Mouse (Mus musculus) hindbrain, embryonic 10.5 days (tissue): ENCODE data around the gene Skp2. TPM values are rescaled to one million over a fixed set of nuclear protein-coding genes. Genes with fewer than 3 reads are reported as not detected.

Experiments
- DNase-seq: peaks from one replicate; pipeline ENCODE4 v3.0.0-alpha.2; 2017; ENCODE audit warnings: low spot score
- H3K27ac ChIP-seq: fragments of 300-500 bp; sonication (generic); 2 replicates; pipeline ENCODE4 v1.5.1; 2016; ENCODE audit warnings: mild to moderate bottlenecking, moderate library complexity
- H3K27me3 ChIP-seq: fragments of 300-500 bp; sonication (generic); 2 replicates; pipeline ENCODE4 v1.6.1; 2016; ENCODE audit warnings: mild to moderate bottlenecking; ENCODE audit not compliant: poor library complexity, insufficient read depth, severe bottlenecking
- H3K36me3 ChIP-seq: fragments of 300-500 bp; sonication (generic); 2 replicates; pipeline ENCODE4 v1.6.1; 2016; ENCODE audit warnings: mild to moderate bottlenecking, moderate library complexity
- H3K4me1 ChIP-seq: fragments of 300-500 bp; sonication (generic); replicated peaks from 2 replicates; pipeline ENCODE4 v1.6.1; 2016; ENCODE audit warnings: mild to moderate bottlenecking
- H3K4me3 ChIP-seq: fragments of 300-500 bp; sonication (generic); 2 replicates; pipeline ENCODE4 v1.5.1; 2016; ENCODE audit warnings: mild to moderate bottlenecking, moderate library complexity
- H3K9me3 ChIP-seq: fragments of 300-500 bp; sonication (generic); 2 replicates; pipeline ENCODE4 v1.6.1; 2016; ENCODE audit warnings: mild to moderate bottlenecking, moderate library complexity
- WGBS: fragments of 180-500 bp; shearing (Covaris S2); methylation state at CpG from one replicate; pipeline ENCODE4 v1.1.7; 2016; 5-methylcytosine and 5-hydroxymethylcytosine counted together
- polyA plus RNA-seq: library from polyadenylated mRNA; unstranded; fragments of >200 nt; fragmentation: Nextera tagmentation; extraction: Ambion mirVana; gene quantifications from 2 replicates; pipeline ENCODE4 v1.2.1, GENCODE M21; 2016

Gene Skp2
- polyA plus RNA-seq, 1 experiment from 2014 or later, result 85.2 TPM

DNA sequence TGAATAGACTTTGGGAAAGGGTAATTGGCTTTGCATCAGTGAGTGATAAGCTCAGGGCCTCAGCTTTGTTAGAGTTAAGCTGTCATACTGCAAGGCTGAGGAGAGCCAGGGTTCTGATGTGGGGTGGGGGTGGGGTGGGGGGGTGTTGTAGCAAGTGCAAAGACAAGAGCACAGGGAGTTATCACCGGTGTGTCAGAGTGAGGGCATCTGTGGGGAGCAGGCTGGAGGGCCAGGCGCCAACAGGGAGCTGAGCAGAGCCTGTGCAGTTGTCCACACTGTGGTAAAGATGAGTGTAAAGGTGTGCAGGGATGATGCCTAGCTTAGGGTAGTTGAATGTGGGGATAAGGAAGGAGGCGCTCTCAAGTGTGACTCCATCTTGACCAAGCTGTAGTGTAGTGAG, 73.9 kb downstream of the Skp2 start:
- Histone ChIP-seq H3K36me3 (peaks cover 17% of the 10 kb centered on the region), H3K27ac (no peak overlapping the region), H3K4me1 (peaks cover 15% of the 10 kb centered on the region), H3K4me3 (no peak overlapping the region), H3K9me3 (no peaks in the 10 kb centered on the region), H3K27me3 (no peaks in the 10 kb centered on the region)
- no peak for DNase-seq
- 82% methylated on average over 3 of the region's 3 CpGs for WGBS

DNA sequence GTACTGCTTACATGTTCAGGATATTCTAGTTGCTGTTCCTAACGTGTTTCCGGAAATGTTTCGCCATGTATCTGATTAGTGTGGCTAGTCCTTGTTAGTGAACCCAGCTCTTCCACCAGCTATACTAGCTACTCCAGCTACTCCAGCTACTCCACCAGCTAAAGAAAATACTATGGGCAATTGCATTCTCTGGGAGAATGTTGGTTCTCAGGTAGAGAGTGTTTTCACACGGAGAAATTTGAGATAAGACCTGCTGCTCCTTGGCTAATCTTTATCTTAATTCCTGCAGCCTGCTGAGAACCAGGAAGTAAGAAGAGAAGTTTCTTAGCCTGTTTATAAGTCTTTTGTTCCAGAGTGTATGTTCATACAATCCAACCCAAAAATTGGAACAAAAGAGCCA, 75.0 kb downstream of the Skp2 start:
- peaks cover 17% of the 10 kb centered on the region for H3K4me1 ChIP-seq
- peaks cover 11% of the 10 kb centered on the region for H3K36me3 ChIP-seq
- H3K27ac ChIP-seq, result no peak overlapping the region
- no peak for DNase-seq
- H3K27me3 ChIP-seq, result no peaks in the 10 kb centered on the region
- no peaks in the 10 kb centered on the region for H3K9me3 ChIP-seq
- no peak overlapping the region for H3K4me3 ChIP-seq
- 73% methylated on average over 4 of the region's 4 CpGs for WGBS

DNA sequence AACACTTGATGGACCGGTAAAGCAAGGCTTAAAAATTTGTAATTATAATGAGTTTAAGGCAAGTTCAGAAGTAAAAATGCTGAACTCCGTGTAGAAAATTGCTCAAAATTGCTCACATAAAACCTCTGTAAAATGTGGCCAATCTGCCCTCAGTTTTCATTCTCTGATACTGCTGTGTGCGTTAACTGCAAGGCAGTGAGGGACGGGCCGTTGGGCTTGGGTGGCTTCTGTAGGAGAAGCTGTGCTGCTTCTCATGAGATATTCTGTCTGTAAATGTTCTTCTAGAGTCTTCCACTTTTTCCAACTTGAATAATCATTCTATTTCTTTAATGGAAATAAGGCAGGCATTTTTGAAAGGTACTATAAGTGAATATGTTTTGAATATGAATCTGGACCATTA, 75.6 kb downstream of the Skp2 start:
- Histone ChIP-seq H3K27me3 (no peaks in the 10 kb centered on the region), H3K4me3 (no peak overlapping the region), H3K4me1 (peaks cover 23% of the 10 kb centered on the region), H3K27ac (no peak overlapping the region), H3K36me3 (peaks cover 7% of the 10 kb centered on the region), H3K9me3 (no peaks in the 10 kb centered on the region)
- WGBS, result 65% methylated on average over 5 of the region's 5 CpGs
- no peak for DNase-seq

DNA sequence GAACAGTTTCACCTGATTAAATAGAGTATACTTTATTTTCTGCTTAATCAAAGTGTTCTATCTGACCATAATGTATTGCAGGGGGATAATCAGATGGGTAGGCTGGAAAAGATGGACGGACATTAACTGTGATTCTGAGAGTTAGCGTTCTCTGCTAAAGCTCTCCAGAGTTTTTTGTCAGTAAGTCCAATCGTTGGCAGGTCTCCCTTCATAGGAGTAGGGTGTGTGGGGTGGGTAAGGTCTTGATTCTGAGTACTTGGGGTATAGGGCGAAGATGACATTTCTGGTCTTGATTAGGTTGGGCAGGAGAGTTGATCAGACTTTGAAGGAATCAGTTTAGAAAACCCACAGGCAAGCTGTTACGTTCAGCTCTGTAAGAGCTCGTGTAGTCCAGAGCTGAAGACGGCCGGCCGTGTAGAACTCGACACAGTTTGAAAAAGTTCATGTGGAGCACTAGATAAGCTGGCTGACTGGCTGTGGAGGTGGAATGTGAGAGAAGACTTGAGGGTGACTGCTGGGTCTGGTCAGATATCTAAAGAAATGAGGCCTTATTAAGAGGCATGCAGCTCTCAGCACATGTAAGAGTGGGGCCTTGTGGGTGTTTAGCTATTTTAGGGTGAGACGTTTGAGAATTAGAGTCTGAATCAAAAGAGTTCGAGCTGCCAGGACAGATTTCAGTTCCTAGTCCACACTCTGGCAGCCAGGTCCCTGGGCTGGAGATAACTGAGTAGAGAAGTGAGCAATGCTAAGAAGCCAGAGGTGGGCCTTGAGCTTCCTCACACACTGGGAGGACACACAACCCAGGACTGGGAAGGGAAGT, 76.5 kb downstream of the Skp2 start:
- no peaks in the 10 kb centered on the region for H3K9me3 ChIP-seq
- no peak overlapping the region for H3K4me3 ChIP-seq
- peak overlapping the region; percentile 45; the same call in 1 of the 2 replicates for H3K27ac ChIP-seq
- DNase-seq, result no peak
- no peaks in the 10 kb centered on the region for H3K27me3 ChIP-seq
- 78% methylated on average over 12 of the region's 12 CpGs for whole genome bisulfite sequencing
- H3K4me1 ChIP-seq, result peaks cover 31% of the 10 kb centered on the region
- no peaks in the 10 kb centered on the region for H3K36me3 ChIP-seq

DNA sequence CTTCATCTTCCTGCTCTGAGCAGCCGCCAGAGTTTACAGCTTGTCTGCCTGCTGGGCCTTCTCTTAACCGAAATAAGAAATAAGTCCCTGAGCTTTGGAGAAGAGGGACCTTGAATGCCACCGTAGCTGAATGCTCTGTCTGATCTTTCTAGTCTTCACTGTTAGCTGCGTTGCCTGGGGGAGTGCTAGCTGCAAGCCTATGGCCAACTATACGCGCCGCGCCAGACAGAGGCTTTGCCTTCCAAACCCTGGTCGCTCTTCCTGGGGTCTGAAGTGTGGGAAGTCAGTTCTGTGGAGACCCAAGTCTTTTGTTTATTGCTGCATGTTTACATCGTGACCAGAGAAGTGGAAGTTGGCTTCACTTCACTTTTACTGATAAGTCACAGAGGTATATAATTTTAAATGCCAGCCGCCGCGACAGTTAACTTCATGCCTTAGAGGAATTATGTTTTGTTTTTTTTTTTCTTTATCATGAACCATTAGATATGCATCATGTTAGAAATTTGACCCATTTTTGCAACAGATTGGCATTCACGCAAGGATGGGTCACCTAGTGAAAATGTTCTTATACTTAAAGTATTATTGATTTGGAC, 79.5 kb downstream of the Skp2 start:
- WGBS, result 74% methylated on average over 14 of the region's 14 CpGs
- no peaks in the 10 kb centered on the region for H3K9me3 ChIP-seq
- peaks cover 56% of the 10 kb centered on the region for H3K4me1 ChIP-seq
- no peak overlapping the region for H3K4me3 ChIP-seq
- H3K27ac ChIP-seq, result no peak overlapping the region
- H3K27me3 ChIP-seq, result no peaks in the 10 kb centered on the region
- H3K36me3 ChIP-seq, result no peaks in the 10 kb centered on the region
- DNase-seq, result no peak

DNA sequence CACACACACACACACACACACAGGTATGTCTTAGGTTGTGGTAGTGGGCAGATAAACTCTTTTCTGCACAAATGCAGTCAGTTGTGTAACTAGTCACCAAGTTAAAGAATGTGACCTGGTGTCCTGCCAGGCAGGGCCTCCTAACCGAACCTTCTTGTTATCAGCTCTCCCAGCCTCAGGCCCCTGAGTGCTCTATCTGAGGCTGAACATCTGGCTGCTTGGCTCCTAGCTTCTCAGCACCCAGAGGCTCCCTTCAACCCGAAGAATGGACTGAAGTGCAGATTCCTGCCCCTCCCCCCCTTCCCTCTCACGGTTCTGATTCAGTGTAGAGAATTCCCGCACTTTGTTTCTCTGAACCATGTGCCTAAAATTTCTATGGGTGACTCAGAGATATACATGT, 80.6 kb downstream of the Skp2 start:
- H3K36me3 ChIP-seq, result no peaks in the 10 kb centered on the region
- peaks cover 63% of the 10 kb centered on the region for H3K4me1 ChIP-seq
- WGBS, result 15% methylated on average over 4 of the region's 4 CpGs
- peak; percentile 27 for DNase-seq
- no peak overlapping the region for H3K4me3 ChIP-seq
- no peaks in the 10 kb centered on the region for H3K27me3 ChIP-seq
- no peaks in the 10 kb centered on the region for H3K9me3 ChIP-seq
- H3K27ac ChIP-seq, result peak overlapping the region; percentile 3; the same call in 1 of the 2 replicates

DNA sequence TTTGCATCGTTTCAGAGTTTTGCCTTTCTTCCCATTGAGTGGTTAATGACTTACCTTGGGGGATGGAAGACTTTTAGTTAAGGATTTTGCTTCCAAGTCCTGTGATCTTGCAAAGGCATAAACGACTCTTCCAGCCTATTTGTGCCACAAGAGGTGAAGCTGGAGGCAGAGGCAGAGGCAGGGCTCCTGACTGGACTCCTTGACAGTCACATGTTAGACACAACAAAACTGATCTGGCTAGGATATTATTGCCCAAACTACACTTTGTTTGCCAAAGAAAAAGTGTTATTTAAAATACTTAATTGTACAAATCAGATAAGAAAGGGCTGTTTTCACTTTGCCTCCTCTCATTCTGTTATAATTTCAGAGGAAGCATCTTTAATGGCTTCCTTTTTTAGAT, 81.1 kb downstream of the Skp2 start:
- peaks cover 60% of the 10 kb centered on the region for H3K4me1 ChIP-seq
- no peaks in the 10 kb centered on the region for H3K36me3 ChIP-seq
- H3K9me3 ChIP-seq, result no peaks in the 10 kb centered on the region
- H3K27ac ChIP-seq, result no peak overlapping the region
- 48% methylated on average over 2 of the region's 2 CpGs for WGBS
- no peak overlapping the region for H3K4me3 ChIP-seq
- no peak for DNase-seq
- no peaks in the 10 kb centered on the region for H3K27me3 ChIP-seq

DNA sequence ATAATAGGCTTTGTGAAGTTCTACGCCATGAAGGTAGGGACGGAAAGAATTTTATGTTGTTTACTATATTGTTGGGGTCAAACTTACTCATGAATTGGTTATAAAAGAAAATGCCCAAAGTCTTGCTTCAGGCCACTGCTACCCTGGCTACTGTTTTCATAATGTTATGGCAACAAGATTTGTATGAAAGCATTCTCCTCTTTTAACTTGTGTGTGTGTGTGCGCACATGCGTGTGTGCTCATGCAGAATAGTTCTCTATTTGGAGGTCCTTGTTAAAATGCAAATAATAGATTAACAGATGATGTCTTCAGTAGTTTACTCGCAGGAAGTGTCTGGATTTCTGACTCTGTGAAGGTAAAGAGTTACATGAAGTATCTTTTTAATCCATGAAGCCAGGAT, 81.5 kb downstream of the Skp2 start:
- H3K4me1 ChIP-seq, result peaks cover 56% of the 10 kb centered on the region
- H3K9me3 ChIP-seq, result no peaks in the 10 kb centered on the region
- H3K27ac ChIP-seq, result no peak overlapping the region
- H3K36me3 ChIP-seq, result no peaks in the 10 kb centered on the region
- no peak for DNase-seq
- WGBS, result 87% methylated on average over 5 of the region's 5 CpGs
- peak overlapping the region; percentile 96 for H3K4me3 ChIP-seq
- no peaks in the 10 kb centered on the region for H3K27me3 ChIP-seq

DNA sequence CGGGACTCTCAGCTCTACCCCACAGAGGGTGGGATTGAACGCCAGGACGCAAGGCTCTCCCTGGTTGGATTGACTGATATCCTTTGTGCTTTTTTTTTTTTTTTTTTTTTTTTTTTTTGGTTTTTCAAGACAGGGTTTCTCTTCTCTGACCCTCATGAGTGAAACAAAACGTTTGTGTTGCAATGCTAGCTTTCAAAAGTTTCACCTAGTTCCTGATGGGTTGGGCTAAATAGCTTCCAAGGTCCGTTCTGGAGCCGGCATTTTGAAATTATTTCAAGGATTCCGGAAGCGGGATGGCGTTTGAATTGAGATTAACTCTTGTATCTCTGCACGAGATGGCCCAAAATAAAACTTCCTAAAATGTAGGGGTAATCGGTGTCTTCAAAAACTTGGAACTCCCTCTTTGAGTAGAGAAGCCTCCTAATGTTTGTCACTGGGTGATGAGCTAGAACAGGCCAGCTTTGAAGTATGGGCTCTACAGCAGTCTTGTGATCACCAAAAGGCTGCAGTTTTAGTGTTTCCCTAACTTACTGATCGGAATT, 82.1 kb downstream of the Skp2 start:
- no peak for DNase-seq
- Histone ChIP-seq H3K36me3 (no peaks in the 10 kb centered on the region), H3K4me1 (peaks cover 55% of the 10 kb centered on the region), H3K9me3 (no peaks in the 10 kb centered on the region), H3K4me3 (peak overlapping the region; percentile 96), H3K27me3 (no peaks in the 10 kb centered on the region), H3K27ac (no peak overlapping the region)
- WGBS, result 56% methylated on average over 12 of the region's 12 CpGs

DNA sequence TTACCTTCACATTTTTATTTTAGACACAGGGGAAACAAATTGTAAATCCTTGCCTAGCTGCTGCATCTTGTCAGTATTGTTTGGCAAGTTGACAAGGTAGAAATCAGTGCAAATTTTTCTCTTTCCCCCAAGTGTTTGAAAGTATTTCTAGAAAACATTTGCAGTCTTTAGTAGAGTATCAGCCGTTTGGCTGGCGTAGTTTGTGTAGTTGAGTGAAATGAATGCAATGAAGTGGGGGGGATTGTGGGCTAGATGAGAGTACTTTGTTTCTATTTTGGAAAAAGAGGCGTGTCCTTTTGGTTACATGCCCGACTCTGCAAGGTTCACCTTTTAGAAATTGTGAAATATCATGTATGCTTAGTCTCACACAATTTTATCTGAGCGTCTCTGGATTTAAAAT, 82.6 kb downstream of the Skp2 start:
- peak overlapping the region; percentile 98; the same call in 1 of the 2 replicates for H3K27ac ChIP-seq
- H3K4me3 ChIP-seq, result peak overlapping the region; percentile 96
- H3K27me3 ChIP-seq, result no peaks in the 10 kb centered on the region
- peaks cover 55% of the 10 kb centered on the region for H3K4me1 ChIP-seq
- no peak for DNase-seq
- no peaks in the 10 kb centered on the region for H3K9me3 ChIP-seq
- H3K36me3 ChIP-seq, result no peaks in the 10 kb centered on the region
- WGBS, result 39% methylated on average over 5 of the region's 5 CpGs

DNA sequence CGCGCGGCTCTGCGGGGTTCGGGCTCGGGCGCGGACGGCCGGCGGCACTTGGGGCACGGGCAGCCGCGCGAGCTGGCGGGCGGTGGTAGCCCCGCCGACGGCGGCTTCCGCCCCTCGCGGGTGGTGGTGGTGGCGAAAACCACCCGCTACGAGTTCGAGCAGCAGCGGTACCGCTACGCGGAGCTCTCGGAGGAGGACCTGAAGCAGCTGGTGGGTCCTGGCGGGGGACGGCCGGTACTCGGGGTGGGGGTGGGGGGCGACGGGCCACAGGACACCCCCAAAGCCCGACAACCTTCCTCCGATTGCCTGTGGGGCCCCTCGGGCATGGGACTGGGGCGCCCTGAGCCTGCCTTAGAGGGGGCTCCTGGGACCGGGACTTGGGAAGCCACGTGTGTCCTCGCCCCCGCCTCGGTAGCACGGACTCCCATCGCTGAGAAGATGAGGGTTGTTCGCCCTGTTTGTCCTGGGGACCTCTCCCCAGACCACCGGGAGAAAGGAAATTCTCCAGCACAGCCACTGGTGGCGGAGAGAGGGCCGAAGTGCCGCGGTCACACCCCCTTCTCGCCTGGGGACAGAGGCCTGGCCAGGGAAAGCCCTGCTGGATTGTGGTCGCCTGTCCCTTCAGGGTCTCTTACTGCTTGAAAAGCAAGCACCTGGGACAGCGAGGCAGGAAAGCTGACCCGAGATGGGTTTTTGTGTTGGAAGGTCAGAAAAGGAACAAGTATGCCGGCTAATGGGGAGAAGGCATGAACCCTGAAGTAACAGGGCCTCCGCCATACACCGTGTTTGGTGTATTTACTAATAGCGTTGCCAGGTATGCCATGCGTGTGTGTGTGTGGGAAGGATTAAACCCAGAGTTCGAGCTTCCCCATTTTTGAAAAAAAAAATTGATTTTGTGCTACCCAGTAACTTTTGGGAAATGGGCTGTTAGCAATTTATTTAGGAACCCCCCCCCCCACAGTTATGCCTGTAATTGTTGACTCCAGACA, 83.4 kb downstream of the Skp2 start:
- Histone ChIP-seq H3K27me3 (no peaks in the 10 kb centered on the region), H3K9me3 (no peaks in the 10 kb centered on the region), H3K36me3 (no peaks in the 10 kb centered on the region), H3K4me1 (peaks cover 55% of the 10 kb centered on the region), H3K4me3 (peak overlapping the region; percentile 96), H3K27ac (peak overlapping the region; percentile 98)
- WGBS, result under 1% methylated on average over 66 of the region's 66 CpGs
- peak; percentile 75 for DNase-seq

DNA sequence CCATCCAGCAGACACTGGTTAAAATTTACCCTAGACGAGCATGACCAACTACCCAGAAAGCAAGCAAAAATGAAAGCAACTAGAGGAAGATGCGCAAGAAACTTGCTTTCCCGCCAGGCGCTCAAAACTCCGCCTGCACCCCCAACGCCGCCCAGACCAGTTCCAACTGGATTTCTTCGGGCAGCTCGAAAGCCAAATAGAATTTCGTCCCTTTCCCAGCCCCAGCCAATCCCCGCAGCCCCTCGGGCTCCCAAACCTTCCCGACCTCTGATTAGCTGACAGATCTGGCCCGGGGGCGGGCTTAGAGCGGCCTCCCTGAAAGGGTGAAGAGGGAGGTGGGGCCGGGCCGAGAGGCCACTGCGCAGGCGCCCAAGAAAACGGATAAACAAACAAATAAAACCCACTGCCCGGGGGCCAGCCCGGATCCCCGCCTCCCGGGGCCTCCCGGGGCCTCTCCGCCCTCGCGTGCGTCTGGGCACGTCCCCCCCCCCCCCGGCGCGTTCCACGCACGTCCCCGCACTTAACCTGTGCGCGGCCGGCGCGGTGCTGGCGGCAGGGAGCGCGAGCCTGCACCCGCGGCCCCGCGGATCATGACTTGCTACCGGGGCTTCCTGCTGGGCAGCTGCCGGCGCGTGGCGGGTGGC, 84.2 kb downstream of the Skp2 start, which contains the start of gene Nadk2:
Gene Nadk2, plus strand, starts transcription at position 349 of the 644 bp plus-strand sequence.
- Histone ChIP-seq H3K9me3 (no peaks in the 10 kb centered on the region), H3K4me3 (peak within 1 kb of the TSS; percentile 96), H3K27ac (peak within 1 kb of the TSS; percentile 98), H3K4me1 (peaks cover 55% of the 10 kb centered on the region), H3K36me3 (no peaks in the 10 kb centered on the region), H3K27me3 (no peaks in the 10 kb centered on the region)
- peak; percentile 99 for DNase-seq
- under 1% methylated on average over 53 of the region's 54 CpGs for WGBS
